Mouse (Mus musculus) lung, postnatal 14 days (tissue): ENCODE data around the gene Gm28891.
"Not testable (repeated sequence)": the region's sequence is repeated elsewhere in the genome, so short reads cannot be mapped to it uniquely, and the experiment has no call there.

Experiments
- DNase-seq: peaks from one replicate; pipeline ENCODE4 v3.0.0; 2021

The Gm28891 gene

GRCm38 (mm10) chrY:60240902-60241301 lies at the start of gene Gm28891:
Gene Gm28891 (plus strand): TSS chrY:60241202.
- not testable (repeated sequence) for DNase-seq
